Mouse (Mus musculus) brain, embryonic 14.5 days (tissue): Measurements from ENCODE around the gene Bbip1.
"Not testable (repeated sequence)": the region's sequence is repeated elsewhere in the genome, so short reads cannot be mapped to it uniquely, and the experiment has no call there.

Experiments
- CTCF ChIP-seq: fragments of 200-500 bp; IDR thresholded peaks from 2 replicates; pipeline ENCODE4 v1.5.1; 2012; ENCODE audit warnings: inconsistent platforms, mild to moderate bottlenecking, moderate library complexity, borderline replicate concordance; ENCODE audit not compliant: insufficient read depth, insufficient read length; ENCODE audit errors: extremely low read depth
- POLR2A ChIP-seq: fragments of 200-500 bp; IDR thresholded peaks from 2 replicates; pipeline ENCODE4 v1.6.1; 2012; ENCODE audit warnings: mild to moderate bottlenecking, inconsistent platforms, borderline replicate concordance; ENCODE audit not compliant: poor library complexity, insufficient read depth, insufficient read length, severe bottlenecking; ENCODE audit errors: extremely low read depth

DNA sequence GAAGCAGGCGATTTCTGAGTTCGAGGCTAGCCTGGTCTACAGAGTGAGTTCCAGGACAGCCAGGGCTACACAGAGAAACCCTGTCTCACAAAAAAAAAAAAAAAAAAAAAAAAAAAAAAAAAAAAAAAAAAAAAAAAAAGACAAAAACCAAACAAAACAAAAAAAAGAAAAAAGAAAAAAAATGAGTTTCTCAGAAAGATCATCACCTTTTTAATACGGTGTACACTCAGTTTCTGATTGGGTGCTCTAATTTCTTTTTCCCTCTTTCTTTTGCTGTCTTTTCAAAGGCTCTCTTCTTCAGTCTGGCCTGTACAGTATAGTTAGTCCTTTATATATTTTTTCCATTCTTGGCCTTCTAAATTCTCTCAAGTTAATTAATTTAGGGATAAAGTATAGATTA, 19.9 kb upstream of the Bbip1 start:
- TF ChIP-seq CTCF, POLR2A: not testable (repeated sequence)
